Mouse (Mus musculus) CH12.LX (cell line): ENCODE results near the gene Pam16.

Experiments used
- BHLHE40 ChIP-seq: IDR thresholded peaks from 2 replicates; pipeline ENCODE4 v1.6.1; 2011; ENCODE audit warnings: mild to moderate bottlenecking, low read depth, low read length, improper control_type of control experiment
- CTCF ChIP-seq, 2 experiments: IDR thresholded peaks in 1 of 2; conservative IDR thresholded peaks in 1 of 2; 2 replicates each; pipeline ENCODE4 v1.5.1; 2011 to 2012; ENCODE audit warnings: low read depth in 2 of 2, low read length in 2 of 2, improper control_type of control experiment in 1 of 2, inconsistent platforms in 1 of 2, mild to moderate bottlenecking in 1 of 2, moderate library complexity in 1 of 2
- HCFC1 ChIP-seq: IDR thresholded peaks from 2 replicates; pipeline ENCODE4 v1.6.1; 2012; ENCODE audit warnings: low read depth, mild to moderate bottlenecking, inconsistent platforms, low read length, improper control_type of control experiment
- MAX ChIP-seq: IDR thresholded peaks from 2 replicates; pipeline ENCODE4 v1.6.1; 2011; ENCODE audit warnings: low read length, improper control_type of control experiment
- MXI1 ChIP-seq: IDR thresholded peaks from 2 replicates; pipeline ENCODE4 v1.6.1; 2011; ENCODE audit warnings: mild to moderate bottlenecking, low read depth, low read length, improper control_type of control experiment
- MYC ChIP-seq: IDR thresholded peaks from 2 replicates; pipeline ENCODE4 v1.6.1; 2011; ENCODE audit warnings: low read depth, mild to moderate bottlenecking, improper control_type of control experiment, low read length
- POLR2A ChIP-seq: IDR thresholded peaks from 2 replicates; pipeline ENCODE4 v1.6.1; 2011; ENCODE audit warnings: low read depth, mild to moderate bottlenecking, improper control_type of control experiment, low read length
- USF2 ChIP-seq: conservative IDR thresholded peaks from 2 replicates; pipeline ENCODE4 v1.6.1; 2011; ENCODE audit warnings: low read depth, low read length, improper control_type of control experiment
- ZKSCAN1 ChIP-seq: IDR thresholded peaks from 2 replicates; pipeline ENCODE4 v1.6.1; 2012; ENCODE audit warnings: low read depth, inconsistent platforms, low read length, improper control_type of control experiment, borderline replicate concordance

GRCm38 (mm10) chr16:4651624-4652023, 26.8 kb upstream of the Pam16 start:
- TF ChIP-seq MAX (no peak), BHLHE40 (no peak), POLR2A (no peak), CTCF (conservative IDR thresholded peaks at IDR 0.05 in 1 of 2, IDR thresholded peaks at IDR 0.05 in 1 of 2; ENCODE audit: low read depth in 2 of 2, low read length in 2 of 2) (no peak), USF2 (no peak), HCFC1 (no peak), MXI1 (no peak), MYC (no peak), ZKSCAN1 (no peak)
